Mouse (Mus musculus) limb, embryonic 12.5 days (tissue): ENCODE measurements around the gene Fam133b. TPM values are rescaled to one million over a fixed set of nuclear protein-coding genes. Genes with fewer than 3 reads are reported as not detected.

Experiments used
- ATAC-seq: fragments of 200-750 bp; cut with Nextera tagmentation; 2 replicates; pipeline ENCODE4 v1.8.0; 2017; ENCODE audit warnings: low read depth, moderate TSS enrichment; ENCODE audit not compliant: insufficient number of reproducible peaks, insufficient read depth, low FRiP score, low TSS enrichment
- H3K27ac ChIP-seq: fragments of 300-500 bp; sonication (generic); 2 replicates; pipeline ENCODE4 v1.5.1; 2016; ENCODE audit warnings: mild to moderate bottlenecking, moderate library complexity
- H3K27me3 ChIP-seq: fragments of 300-500 bp; sonication (generic); 2 replicates; pipeline ENCODE4 v1.6.1; 2016; ENCODE audit warnings: mild to moderate bottlenecking, moderate library complexity
- H3K36me3 ChIP-seq: fragments of 300-500 bp; sonication (generic); 2 replicates; pipeline ENCODE4 v1.6.1; 2016; ENCODE audit warnings: mild to moderate bottlenecking, moderate library complexity
- H3K4me1 ChIP-seq: fragments of 300-500 bp; sonication (generic); replicated peaks from 2 replicates; pipeline ENCODE4 v1.6.1; 2016
- H3K4me2 ChIP-seq: fragments of 300-500 bp; sonication (generic); 2 replicates; pipeline ENCODE4 v1.6.1; 2016; ENCODE audit warnings: mild to moderate bottlenecking, moderate library complexity
- H3K4me3 ChIP-seq: fragments of 300-500 bp; sonication (generic); replicated peaks from 2 replicates; pipeline ENCODE4 v1.5.1; 2016; ENCODE audit warnings: mild to moderate bottlenecking
- H3K9ac ChIP-seq: fragments of 300-500 bp; sonication (generic); replicated peaks from 2 replicates; pipeline ENCODE4 v1.6.1; 2016; ENCODE audit warnings: mild to moderate bottlenecking, moderate library complexity
- H3K9me3 ChIP-seq: fragments of 300-500 bp; sonication (generic); 2 replicates; pipeline ENCODE4 v1.6.1; 2016; ENCODE audit warnings: mild to moderate bottlenecking, moderate library complexity
- WGBS: fragments of 180-500 bp; shearing (Covaris S2); methylation state at CpG from one replicate; pipeline ENCODE4 v1.1.7; 2016; 5-methylcytosine and 5-hydroxymethylcytosine counted together
- polyA plus RNA-seq: library from polyadenylated mRNA; unstranded; fragments of >200 nt; fragmentation: Nextera tagmentation; extraction: Ambion mirVana; gene quantifications from 2 replicates; pipeline ENCODE4 v1.2.1, GENCODE M21; 2016

Gene Fam133b
- 41.3 and 41.7 TPM in 2 replicates for polyA plus RNA-seq

- ATAC-seq = peak; percentile 97
- H3K9me3 ChIP-seq = no peaks in the 10 kb centered on the region
- under 1% methylated on average over 79 of the region's 80 CpGs for WGBS
- H3K4me3 ChIP-seq = peak within 1 kb of the TSS; percentile 88
- H3K27me3 ChIP-seq = no peaks in the 10 kb centered on the region
- H3K4me2 ChIP-seq = peak within 1 kb of the TSS; percentile 59
- peak within 1 kb of the TSS; percentile 92 for H3K9ac ChIP-seq
- H3K27ac ChIP-seq = peak within 1 kb of the TSS; percentile 94
- peaks cover 11% of the 10 kb centered on the region for H3K4me1 ChIP-seq
- H3K36me3 ChIP-seq = peaks cover 12% of the 10 kb centered on the region
Observed at GRCm38 (mm10) chr5:3543629-3544479, at the start of gene Fam133b. Gene Fam133b (plus strand): TSS chr5:3543833.

- Histone ChIP-seq H3K9ac (no peak overlapping the region), H3K4me2 (no peak overlapping the region), H3K27me3 (no peaks in the 10 kb centered on the region), H3K4me3 (no peak overlapping the region), H3K27ac (no peak overlapping the region), H3K36me3 (no peaks in the 10 kb centered on the region; the same call in 1 of the 2 replicates), H3K4me1 (peaks cover 9% of the 10 kb centered on the region; the same call in 1 of the 2 replicates), H3K9me3 (0 out of 2 replicates have a peak, but pooled peaks cover 5% of the 10 kb centered on the region)
- WGBS = 92% methylated on average over 9 of the region's 9 CpGs
- ATAC-seq = no peak
Observed at GRCm38 (mm10) chr5:3493968-3494367, 49.7 kb upstream of the Fam133b start.

- Histone ChIP-seq H3K4me2 (no peak overlapping the region), H3K36me3 (no peaks in the 10 kb centered on the region; the same call in 1 of the 2 replicates), H3K4me3 (no peak overlapping the region), H3K27me3 (no peaks in the 10 kb centered on the region), H3K9ac (no peak overlapping the region), H3K27ac (no peak overlapping the region), H3K4me1 (peaks cover 9% of the 10 kb centered on the region; the same call in 1 of the 2 replicates), H3K9me3 (0 out of 2 replicates have a peak, but pooled peaks cover under 1% of the 10 kb centered on the region)
- WGBS = 82% methylated on average over 8 of the region's 8 CpGs
- no peak for ATAC-seq
Observed at GRCm38 (mm10) chr5:3494452-3495187, 49.0 kb upstream of the Fam133b start.

GRCm38 (mm10) chr5:3497505-3497925, 46.1 kb upstream of the Fam133b start:
- WGBS = 78% methylated on average over 5 of the region's 5 CpGs
- no peak overlapping the region for H3K4me2 ChIP-seq

GRCm38 (mm10) chr5:3500298-3500697, 43.3 kb upstream of the Fam133b start:
- H3K27ac ChIP-seq = no peak overlapping the region
- H3K9ac ChIP-seq = no peak overlapping the region
- 86% methylated on average over 5 of the region's 5 CpGs for WGBS
- H3K4me2 ChIP-seq = no peak overlapping the region
- no peak overlapping the region for H3K4me3 ChIP-seq
- no peaks in the 10 kb centered on the region for H3K27me3 ChIP-seq
- no peaks in the 10 kb centered on the region for H3K9me3 ChIP-seq
- peaks cover 32% of the 10 kb centered on the region for H3K4me1 ChIP-seq
- ATAC-seq = no peak
- no peaks in the 10 kb centered on the region for H3K36me3 ChIP-seq

More at GRCm38 (mm10) chr5:3497505-3497925, 46.1 kb upstream of the Fam133b start:
- no peak overlapping the region for H3K4me3 ChIP-seq
- peaks cover 14% of the 10 kb centered on the region for H3K4me1 ChIP-seq
- H3K27me3 ChIP-seq = no peaks in the 10 kb centered on the region
- H3K9ac ChIP-seq = no peak overlapping the region
- H3K9me3 ChIP-seq = no peaks in the 10 kb centered on the region
- H3K36me3 ChIP-seq = no peaks in the 10 kb centered on the region; the same call in 1 of the 2 replicates
- no peak overlapping the region for H3K27ac ChIP-seq
- ATAC-seq = no peak

- ATAC-seq = no peak
- H3K4me3 ChIP-seq = no peak overlapping the region
- H3K27me3 ChIP-seq = no peaks in the 10 kb centered on the region
- H3K36me3 ChIP-seq = no peaks in the 10 kb centered on the region
- H3K9ac ChIP-seq = no peak overlapping the region
- 45% methylated on average over 8 of the region's 8 CpGs for WGBS
- peaks cover 32% of the 10 kb centered on the region for H3K4me1 ChIP-seq
- H3K27ac ChIP-seq = no peak overlapping the region
- no peak overlapping the region for H3K4me2 ChIP-seq
- H3K9me3 ChIP-seq = no peaks in the 10 kb centered on the region
Observed at GRCm38 (mm10) chr5:3500957-3501563, 42.6 kb upstream of the Fam133b start.

- ATAC-seq = no peak
- H3K9ac ChIP-seq = no peak overlapping the region
- WGBS = 9% methylated on average over 8 of the region's 8 CpGs
Observed at GRCm38 (mm10) chr5:3501564-3502001, 42.0 kb upstream of the Fam133b start.

GRCm38 (mm10) chr5:3502610-3503350, 40.9 kb upstream of the Fam133b start:
- no peak overlapping the region for H3K27ac ChIP-seq
- no peaks in the 10 kb centered on the region for H3K36me3 ChIP-seq
- WGBS = 70% methylated on average over 11 of the region's 11 CpGs
- no peak overlapping the region for H3K9ac ChIP-seq
- H3K27me3 ChIP-seq = no peaks in the 10 kb centered on the region
- peaks cover 32% of the 10 kb centered on the region for H3K4me1 ChIP-seq
- H3K4me2 ChIP-seq = no peak overlapping the region
- no peak for ATAC-seq
- no peaks in the 10 kb centered on the region for H3K9me3 ChIP-seq
- no peak overlapping the region for H3K4me3 ChIP-seq

More at GRCm38 (mm10) chr5:3501564-3502001, 42.0 kb upstream of the Fam133b start:
- no peaks in the 10 kb centered on the region for H3K9me3 ChIP-seq
- no peaks in the 10 kb centered on the region for H3K27me3 ChIP-seq
- H3K4me3 ChIP-seq = no peak overlapping the region
- H3K4me2 ChIP-seq = no peak overlapping the region
- peaks cover 32% of the 10 kb centered on the region for H3K4me1 ChIP-seq
- no peak overlapping the region for H3K27ac ChIP-seq
- H3K36me3 ChIP-seq = no peaks in the 10 kb centered on the region

- Histone ChIP-seq H3K9ac (no peak overlapping the region), H3K27me3 (no peaks in the 10 kb centered on the region), H3K36me3 (no peaks in the 10 kb centered on the region), H3K4me3 (no peak overlapping the region), H3K4me2 (no peak overlapping the region), H3K4me1 (peaks cover 32% of the 10 kb centered on the region), H3K9me3 (no peaks in the 10 kb centered on the region), H3K27ac (no peak overlapping the region)
- 77% methylated on average over 4 of the region's 4 CpGs for WGBS
- ATAC-seq = no peak
Observed at GRCm38 (mm10) chr5:3503373-3503772, 40.3 kb upstream of the Fam133b start.

- peaks cover 32% of the 10 kb centered on the region for H3K4me1 ChIP-seq
- no peak overlapping the region for H3K4me2 ChIP-seq
- no peak overlapping the region for H3K4me3 ChIP-seq
- H3K27ac ChIP-seq = no peak overlapping the region
- H3K9ac ChIP-seq = no peak overlapping the region
- H3K9me3 ChIP-seq = no peaks in the 10 kb centered on the region
- no peaks in the 10 kb centered on the region for H3K27me3 ChIP-seq
- H3K36me3 ChIP-seq = no peaks in the 10 kb centered on the region
- ATAC-seq = no peak
- 78% methylated on average over 9 of the region's 9 CpGs for WGBS
Observed at GRCm38 (mm10) chr5:3503836-3504323, 39.8 kb upstream of the Fam133b start.
